Mouse (Mus musculus) stomach, postnatal 0 days (tissue): ENCODE results near the gene Cacnb4. TPM values are rescaled to one million over a fixed set of nuclear protein-coding genes. Genes with fewer than 3 reads are reported as not detected.
A peak's percentile ranks its signal among the peaks of the same experiment; 100 is the strongest.

ENCODE experiments used
- ATAC-seq: fragments of 200-750 bp; cut with Nextera tagmentation; 2 replicates; pipeline ENCODE4 v1.8.0; 2017; ENCODE audit not compliant: low FRiP score, low TSS enrichment
- DNase-seq: peaks from one replicate; pipeline ENCODE4 v3.0.0-alpha.2; 2016; ENCODE audit warnings: low spot score
- H3K27ac ChIP-seq: fragments of 300-500 bp; sonication (generic); replicated peaks from 2 replicates; pipeline ENCODE4 v1.5.1; 2014; ENCODE audit warnings: mild to moderate bottlenecking, control low read depth
- H3K27me3 ChIP-seq: fragments of 300-500 bp; sonication (generic); 2 replicates; pipeline ENCODE4 v1.6.1; 2014; ENCODE audit warnings: low read length; ENCODE audit not compliant: control insufficient read depth, insufficient read depth
- H3K36me3 ChIP-seq: fragments of 300-500 bp; sonication (generic); 2 replicates; pipeline ENCODE4 v1.6.1; 2014; ENCODE audit warnings: low read length, mixed read lengths; ENCODE audit not compliant: control insufficient read depth, insufficient read depth
- H3K4me1 ChIP-seq: fragments of 300-500 bp; sonication (generic); replicated peaks from 2 replicates; pipeline ENCODE4 v1.6.1; 2014; ENCODE audit warnings: antibody characterized with exemption; ENCODE audit not compliant: control insufficient read depth, insufficient read depth
- H3K4me2 ChIP-seq: fragments of 300-500 bp; sonication (generic); replicated peaks from 2 replicates; pipeline ENCODE4 v1.6.1; 2014; ENCODE audit warnings: low read depth, mild to moderate bottlenecking, control low read depth, moderate library complexity
- H3K4me3 ChIP-seq: fragments of 300-500 bp; sonication (generic); 2 replicates; pipeline ENCODE4 v1.5.1; 2014; ENCODE audit warnings: low read depth, low read length, control low read depth
- H3K9ac ChIP-seq: fragments of 300-500 bp; sonication (generic); 2 replicates; pipeline ENCODE4 v1.6.1; 2014; ENCODE audit warnings: mild to moderate bottlenecking, low read length, control low read depth, mixed read lengths
- H3K9me3 ChIP-seq: fragments of 300-500 bp; sonication (generic); 2 replicates; pipeline ENCODE4 v1.6.1; 2016; ENCODE audit warnings: low read length; ENCODE audit not compliant: control insufficient read depth
- CTCF ChIP-seq: IDR thresholded peaks from 2 replicates; pipeline ENCODE4 v1.5.1; 2016; ENCODE audit warnings: antibody characterized with exemption, low read depth, mild to moderate bottlenecking, moderate library complexity
- EP300 ChIP-seq: optimal IDR thresholded peaks from 2 replicates; pipeline ENCODE3; 2016; ENCODE audit warnings: antibody characterized with exemption
- WGBS: fragments of 180-500 bp; shearing (Covaris S2); extraction: QIAGEN DNeasy Blood & Tissue Kit; methylation state at CpG from one replicate; pipeline ENCODE4 v1.1.7; 2014; 5-methylcytosine and 5-hydroxymethylcytosine counted together
- polyA plus RNA-seq: library from polyadenylated mRNA; unstranded; fragments of >200 nt; fragmentation: Nextera tagmentation; extraction: Ambion mirVana; gene quantifications from 2 replicates; pipeline ENCODE4 v1.2.1, GENCODE M21; 2015

The Cacnb4 gene
- polyA plus RNA-seq, 1 experiment from 2014 or later: 0.93 TPM

DNA sequence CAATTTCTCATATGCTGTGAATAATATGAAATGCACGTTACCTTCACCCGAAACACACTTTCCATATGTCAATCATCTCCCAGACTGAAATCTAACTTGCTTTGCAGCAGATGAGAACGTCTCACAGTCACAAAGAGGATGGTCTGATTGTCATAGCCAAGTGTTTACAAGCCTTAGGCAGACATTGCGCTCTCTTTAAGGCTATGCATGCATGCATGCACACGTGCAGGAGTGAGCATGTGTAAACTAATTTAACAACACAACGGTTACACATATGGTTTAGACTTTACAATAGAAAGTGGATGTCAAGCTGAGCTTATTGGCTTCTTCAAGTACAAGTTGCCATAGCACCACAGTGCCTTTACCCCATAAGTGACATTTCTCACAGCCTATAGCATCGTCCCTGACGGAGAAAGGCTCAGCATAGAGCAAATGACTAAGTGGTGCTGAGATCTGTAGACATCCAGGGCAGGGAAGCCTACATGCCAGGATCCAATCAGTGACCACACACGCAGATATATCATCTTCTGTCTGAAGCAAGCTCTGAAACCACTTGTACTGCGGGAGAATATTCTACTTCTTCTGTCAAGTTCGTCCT is 181.4 kb downstream of the Cacnb4 start:
- Histone ChIP-seq H3K4me1 (no peaks in the 10 kb centered on the region), H3K9ac (no peak overlapping the region), H3K9me3 (no peaks in the 10 kb centered on the region), H3K4me3 (no peak overlapping the region), H3K4me2 (no peak overlapping the region), H3K27ac (no peak overlapping the region), H3K36me3 (no peaks in the 10 kb centered on the region), H3K27me3 (no peaks in the 10 kb centered on the region)
- TF ChIP-seq CTCF (no peak), EP300 (no peak)
- WGBS: 83% methylated on average over 11 of the region's 11 CpGs
- ATAC-seq (no peak), DNase-seq (peak; percentile 3)

- ATAC-seq: no peak
- Histone ChIP-seq H3K4me2 (no peak overlapping the region), H3K4me1 (no peaks in the 10 kb centered on the region), H3K4me3 (no peak overlapping the region), H3K27me3 (no peaks in the 10 kb centered on the region), H3K36me3 (no peaks in the 10 kb centered on the region), H3K27ac (no peak overlapping the region), H3K9me3 (no peaks in the 10 kb centered on the region), H3K9ac (no peak overlapping the region)
- 43% methylated on average over 8 of the region's 8 CpGs for WGBS
- TF ChIP-seq CTCF: no peak
- no peak for TF ChIP-seq EP300
- DNase-seq: no peak
These were observed 182.4 kb downstream of the Cacnb4 start for GRCm38 (mm10) chr2:52494274-52494673.

GRCm38 (mm10) chr2:52492867-52493266 is 183.8 kb downstream of the Cacnb4 start:
- WGBS: 48% methylated on average over 13 of the region's 13 CpGs
- no peak overlapping the region for H3K27ac ChIP-seq
- no peak for TF ChIP-seq CTCF
- no peak for TF ChIP-seq EP300
- DNase-seq (no peak), ATAC-seq (no peak)
- no peak overlapping the region for H3K9ac ChIP-seq
- no peaks in the 10 kb centered on the region for H3K4me1 ChIP-seq
- H3K4me3 ChIP-seq: no peak overlapping the region
- H3K9me3 ChIP-seq: no peaks in the 10 kb centered on the region
- H3K36me3 ChIP-seq: no peaks in the 10 kb centered on the region
- H3K4me2 ChIP-seq: no peak overlapping the region
- no peaks in the 10 kb centered on the region for H3K27me3 ChIP-seq

DNA sequence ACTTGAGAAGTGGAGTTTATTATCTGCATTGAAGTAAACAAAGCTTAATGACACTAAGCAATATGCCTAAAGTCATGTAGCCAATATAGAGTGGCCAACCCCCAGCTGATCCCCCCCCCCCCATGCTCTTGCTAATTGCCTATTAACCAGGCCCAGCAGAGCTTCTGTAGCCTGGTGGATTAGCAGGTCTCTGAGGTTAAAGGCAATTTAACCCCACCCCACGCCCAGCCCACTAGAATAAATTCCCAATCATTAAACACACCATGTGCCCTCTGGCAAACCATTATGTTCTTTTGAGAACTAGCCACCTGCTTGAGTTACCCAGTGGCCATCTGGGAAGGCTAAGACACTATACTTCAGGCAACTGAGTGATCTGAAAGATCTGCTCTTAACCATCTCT is 186.8 kb downstream of the Cacnb4 start:
- DNase-seq (no peak), ATAC-seq (no peak)
- no peaks in the 10 kb centered on the region for H3K4me1 ChIP-seq
- no peak overlapping the region for H3K9ac ChIP-seq
- no peak overlapping the region for H3K4me3 ChIP-seq
- no peak for TF ChIP-seq CTCF
- no peak for TF ChIP-seq EP300
- H3K9me3 ChIP-seq: no peaks in the 10 kb centered on the region
- no peaks in the 10 kb centered on the region for H3K27me3 ChIP-seq
- 76% methylated on average over 1 of the region's 1 CpGs for WGBS
- H3K27ac ChIP-seq: no peak overlapping the region
- no peak overlapping the region for H3K4me2 ChIP-seq
- H3K36me3 ChIP-seq: no peaks in the 10 kb centered on the region

DNA sequence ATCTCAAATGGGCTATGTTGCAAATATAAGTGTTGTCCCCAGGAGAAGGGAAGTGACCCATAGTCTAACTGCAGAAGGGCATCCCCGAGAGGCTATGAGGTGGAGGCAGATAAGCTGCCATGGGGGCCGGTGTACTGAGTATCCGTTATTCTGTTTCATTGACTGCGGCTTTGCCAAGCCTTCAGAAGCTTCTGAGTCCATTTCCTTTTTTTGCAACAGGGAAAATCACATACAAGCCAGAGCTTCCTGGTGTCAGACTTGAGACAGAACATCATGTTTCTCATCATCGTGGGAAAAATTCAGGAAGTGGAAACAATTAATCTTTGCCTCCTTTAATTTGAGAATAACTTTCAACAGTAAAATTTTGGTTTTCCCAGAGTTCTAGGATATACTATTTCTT is 193.1 kb downstream of the Cacnb4 start:
- no peak overlapping the region for H3K27ac ChIP-seq
- no peaks in the 10 kb centered on the region for H3K36me3 ChIP-seq
- 57% methylated on average over 5 of the region's 5 CpGs for WGBS
- H3K4me3 ChIP-seq: no peak overlapping the region
- no peaks in the 10 kb centered on the region for H3K4me1 ChIP-seq
- H3K9me3 ChIP-seq: no peaks in the 10 kb centered on the region
- H3K27me3 ChIP-seq: no peaks in the 10 kb centered on the region
- H3K9ac ChIP-seq: no peak overlapping the region
- ATAC-seq (no peak), DNase-seq (no peak)
- no peak overlapping the region for H3K4me2 ChIP-seq
- TF ChIP-seq CTCF: no peak
- TF ChIP-seq EP300: no peak

- DNase-seq: no peak
- Histone ChIP-seq H3K4me1 (no peaks in the 10 kb centered on the region), H3K27ac (no peak overlapping the region), H3K4me3 (no peak overlapping the region), H3K9me3 (no peaks in the 10 kb centered on the region), H3K4me2 (no peak overlapping the region), H3K36me3 (no peaks in the 10 kb centered on the region), H3K9ac (no peak overlapping the region), H3K27me3 (no peaks in the 10 kb centered on the region)
- no peak for ATAC-seq
- no peak for TF ChIP-seq EP300
- 77% methylated on average over 8 of the region's 8 CpGs for WGBS
These were observed 196.2 kb downstream of the Cacnb4 start for GRCm38 (mm10) chr2:52480476-52480875.
